In genomic region chr1:136047432-136047831, GRCm38 (mm10) we compare ENCODE assay signal across 9 mouse cellular contexts. TPM values are rescaled to one million over a fixed set of nuclear protein-coding genes. Genes with fewer than 3 reads are reported as not detected.
A peak's percentile ranks its signal among the peaks of the same experiment; 100 is the strongest.
DNase-seq lines count a peak whose midpoint lies in the region; ATAC-seq lines count a peak whose summit lies in the region.
"Had no signal": no experiment of that assay in that cellular context is flagged by ENCODE, and none has a peak within 500 bp of the region (broad histone marks: within the 10 kb centered on the region; RNA-seq: fewer than 3 reads in every experiment).

No protein-coding gene starts in this region.

- H3K9ac ChIP-seq in midbrain, embryonic 13.5 days (replicated peaks): no peak overlapping the region

- H3K9me3 ChIP-seq in midbrain, embryonic 10.5 days (replicated peaks): no peaks in the 10 kb centered on the region
- no peaks in the 10 kb centered on the region for H3K9me3 ChIP-seq in midbrain, embryonic 13.5 days

- DNase-seq in cerebellum, postnatal 10 days: peak; percentile 56 to 63
- no peak for DNase-seq in cerebellum, postnatal 36 days
- DNase-seq in midbrain, embryonic 10.5 days (ENCODE audit: low spot score): peak; percentile 51
- DNase-seq in embryo, embryonic 10.5 days (ENCODE audit: low spot score): peak; percentile 63
- peak; percentile 62 for DNase-seq in retina, postnatal 1 day
- no peak for DNase-seq in right cerebral cortex, postnatal 14 days
- no peak for DNase-seq in ovary, postnatal 14 days (ENCODE audit: low spot score)

- no peaks in the 10 kb centered on the region for H3K36me3 ChIP-seq in midbrain, embryonic 10.5 days
- no peaks in the 10 kb centered on the region for H3K36me3 ChIP-seq in midbrain, embryonic 13.5 days

- WGBS in midbrain, embryonic 10.5 days: 2% methylated on average over 2 of the region's 2 CpGs
- WGBS in midbrain, embryonic 13.5 days: 2% methylated on average over 2 of the region's 2 CpGs

- peaks cover 23% of the 10 kb centered on the region for H3K4me1 ChIP-seq in midbrain, embryonic 10.5 days
- peaks cover 12% of the 10 kb centered on the region for H3K4me1 ChIP-seq in midbrain, embryonic 13.5 days (replicated peaks)

- H3K27me3 ChIP-seq in midbrain, embryonic 10.5 days (ENCODE audit: low read depth, poor library complexity, severe bottlenecking): peaks cover 58% of the 10 kb centered on the region
- H3K27me3 ChIP-seq in midbrain, embryonic 13.5 days: peaks cover 43% of the 10 kb centered on the region

- H3K4me3 ChIP-seq in midbrain, embryonic 10.5 days: no peak overlapping the region
- no peak overlapping the region for H3K4me3 ChIP-seq in midbrain, embryonic 13.5 days (replicated peaks)

- no peak for ATAC-seq in midbrain, embryonic 13.5 days

- H3K27ac ChIP-seq in midbrain, embryonic 10.5 days (replicated peaks): no peak overlapping the region
- no peak overlapping the region for H3K27ac ChIP-seq in midbrain, embryonic 13.5 days

- H3K4me2 ChIP-seq in midbrain, embryonic 13.5 days (replicated peaks): no peak overlapping the region

RNA-seq across cellular contexts. Expression of gene Ascl5, which starts 3.2 kb away (rescaled TPM):
- polyA plus RNA-seq in midbrain, embryonic 10.5 days (2016; fragmentation: Nextera tagmentation; extraction: Ambion mirVana): not detected in 2 replicates
- polyA plus RNA-seq in midbrain, embryonic 13.5 days (2015; fragmentation: Nextera tagmentation; extraction: Ambion mirVana): not detected in 2 replicates
- polyA plus RNA-seq: heart, embryonic 16.5 days had no signal

RNA-seq across cellular contexts. Expression of gene Cacna1s, which starts 5.1 kb away (rescaled TPM):
- polyA plus RNA-seq in midbrain, embryonic 10.5 days (2016; fragmentation: Nextera tagmentation; extraction: Ambion mirVana): 0.14 TPM in 1 of 2 replicates, not detected in the other
- 0.22 TPM in 1 of 2 replicates, not detected in the other for polyA plus RNA-seq in midbrain, embryonic 13.5 days (2015; fragmentation: Nextera tagmentation; extraction: Ambion mirVana)

RNA-seq across cellular contexts. Expression of gene Tmem9, which starts 39.5 kb away (rescaled TPM):
- polyA plus RNA-seq in midbrain, embryonic 10.5 days (2016; fragmentation: Nextera tagmentation; extraction: Ambion mirVana): 149 and 156 TPM in 2 replicates
- polyA plus RNA-seq in midbrain, embryonic 13.5 days (2015; fragmentation: Nextera tagmentation; extraction: Ambion mirVana): 144 and 146 TPM in 2 replicates

RNA-seq across cellular contexts. Expression of gene Igfn1, which starts 41.3 kb away (rescaled TPM):
- not detected in 2 replicates for polyA plus RNA-seq in midbrain, embryonic 10.5 days (2016; fragmentation: Nextera tagmentation; extraction: Ambion mirVana)
- polyA plus RNA-seq in midbrain, embryonic 13.5 days (2015; fragmentation: Nextera tagmentation; extraction: Ambion mirVana): not detected in 2 replicates
- polyA plus RNA-seq: heart, embryonic 16.5 days had no signal

Comparison
In these comparisons a context has a peak if more than half of its experiments do, and no peak if none do; other contexts are left out.
1. DNase-seq: peak in cerebellum, postnatal 10 days (2 of 2), midbrain, embryonic 10.5 days (single experiment), embryo, embryonic 10.5 days (single experiment) and retina, postnatal 1 day (single experiment); none in cerebellum, postnatal 36 days (0 of 2), right cerebral cortex, postnatal 14 days (single experiment) and ovary, postnatal 14 days (single experiment).